Mouse (Mus musculus) intestine, embryonic 15.5 days (tissue): ENCODE measurements at regions not wholly inside any gene's neighbourhood (a gene's known extent, or its start where the extent isn't known, plus 50 kb on each side); places are given as distances from the start of the nearest gene placed in this dataset.

Experiments used
- ATAC-seq: fragments of 200-750 bp; cut with Nextera tagmentation; 2 replicates; pipeline ENCODE4 v1.8.0; 2017; ENCODE audit warnings: moderate TSS enrichment, moderate library complexity
- H3K27ac ChIP-seq: fragments of 300-500 bp; sonication (generic); 2 replicates; pipeline ENCODE4 v1.5.1; 2015; ENCODE audit warnings: mild to moderate bottlenecking, inconsistent platforms
- H3K27me3 ChIP-seq: fragments of 300-500 bp; sonication (generic); replicated peaks from 2 replicates; pipeline ENCODE4 v1.6.1; 2015; ENCODE audit warnings: inconsistent platforms
- H3K36me3 ChIP-seq: fragments of 300-500 bp; sonication (generic); 2 replicates; pipeline ENCODE4 v1.6.1; 2015; ENCODE audit warnings: inconsistent platforms
- H3K4me1 ChIP-seq: fragments of 300-500 bp; sonication (generic); replicated peaks from 2 replicates; pipeline ENCODE4 v1.6.1; 2015; ENCODE audit warnings: inconsistent platforms
- H3K4me2 ChIP-seq: fragments of 300-500 bp; sonication (generic); replicated peaks from 2 replicates; pipeline ENCODE4 v1.6.1; 2015; ENCODE audit warnings: mild to moderate bottlenecking, inconsistent platforms
- H3K4me3 ChIP-seq: fragments of 300-500 bp; sonication (generic); replicated peaks from 2 replicates; pipeline ENCODE4 v1.5.1; 2015; ENCODE audit warnings: inconsistent platforms
- H3K9ac ChIP-seq: fragments of 300-500 bp; sonication (generic); 2 replicates; pipeline ENCODE4 v1.6.1; 2015; ENCODE audit warnings: inconsistent platforms
- H3K9me3 ChIP-seq: fragments of 300-500 bp; sonication (generic); 2 replicates; pipeline ENCODE4 v1.6.1; 2016; ENCODE audit warnings: inconsistent platforms
- WGBS: fragments of 180-500 bp; shearing (Covaris S2); methylation state at CpG from one replicate; pipeline ENCODE4 v1.1.7; 2015; 5-methylcytosine and 5-hydroxymethylcytosine counted together

DNA sequence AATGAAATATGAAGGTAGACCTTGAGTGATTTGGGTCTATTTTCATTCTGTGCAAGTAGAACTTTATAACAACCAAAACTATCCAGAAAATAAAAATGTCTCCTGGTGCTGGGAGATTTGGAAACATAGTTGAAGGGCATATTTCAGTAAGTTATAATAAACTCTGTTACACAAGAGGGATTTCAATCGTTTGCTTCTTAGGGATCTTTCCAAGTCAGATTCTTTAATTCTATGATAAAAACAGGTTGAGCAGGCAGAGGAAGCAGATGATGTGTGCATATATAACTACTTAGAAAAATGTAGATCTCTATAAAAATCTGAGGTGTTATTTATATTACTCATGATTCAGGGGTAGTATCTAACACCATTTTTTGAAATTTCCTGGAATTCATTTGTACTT lies 498.3 kb downstream of the Lmo4 start:
- no peak overlapping the region for H3K4me3 ChIP-seq
- no peaks in the 10 kb centered on the region for H3K36me3 ChIP-seq
- H3K4me1 ChIP-seq: no peaks in the 10 kb centered on the region
- no peak overlapping the region for H3K9ac ChIP-seq
- no peak overlapping the region for H3K4me2 ChIP-seq
- no peaks in the 10 kb centered on the region for H3K9me3 ChIP-seq
- H3K27ac ChIP-seq: no peak overlapping the region
- 77% methylated on average over 1 of the region's 1 CpGs for WGBS
- no peak for ATAC-seq
- no peaks in the 10 kb centered on the region for H3K27me3 ChIP-seq

DNA sequence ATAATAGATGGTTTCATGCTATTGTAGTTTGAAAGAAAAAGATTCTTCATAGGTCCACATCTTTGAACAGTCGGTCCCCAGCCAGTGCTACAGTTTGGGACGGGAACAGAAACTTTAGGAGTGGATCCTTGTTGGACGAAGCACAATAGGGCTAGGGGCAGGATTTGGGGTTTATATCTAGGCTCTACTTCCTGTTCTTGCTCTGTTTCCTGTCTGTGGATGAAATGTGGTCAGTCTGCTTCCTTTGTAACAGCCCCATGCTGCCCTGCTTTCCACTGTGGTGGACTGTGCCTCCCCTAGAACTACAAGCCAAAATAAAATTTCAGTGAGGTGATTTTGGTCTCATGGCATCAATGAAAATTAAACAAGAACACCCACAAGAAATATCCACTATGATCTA lies 510.2 kb downstream of the Lmo4 start:
- Histone ChIP-seq H3K27ac (no peak overlapping the region), H3K9me3 (no peaks in the 10 kb centered on the region), H3K27me3 (no peaks in the 10 kb centered on the region), H3K9ac (no peak overlapping the region), H3K4me1 (no peaks in the 10 kb centered on the region), H3K36me3 (no peaks in the 10 kb centered on the region), H3K4me2 (no peak overlapping the region), H3K4me3 (no peak overlapping the region)
- no peak for ATAC-seq
- WGBS: 86% methylated on average over 3 of the region's 3 CpGs

DNA sequence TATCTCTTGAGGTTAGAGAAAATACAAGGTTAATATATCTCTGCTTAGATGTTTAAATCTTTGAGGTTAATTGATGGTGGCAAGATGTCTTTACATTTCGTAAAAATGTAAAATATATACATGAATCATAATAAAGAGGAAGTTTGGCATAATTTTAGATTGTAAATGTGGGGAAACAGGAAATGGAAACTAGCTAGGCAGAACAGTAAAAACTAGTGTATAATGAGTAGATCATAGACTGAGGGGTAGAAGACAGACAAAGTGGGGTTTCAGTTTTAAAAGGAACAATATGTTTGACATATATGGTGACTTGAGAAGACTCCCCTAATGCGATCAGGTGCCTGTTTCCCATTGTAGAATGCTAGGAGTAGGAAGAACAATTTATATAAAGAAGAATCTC lies 519.3 kb downstream of the Lmo4 start:
- no peaks in the 10 kb centered on the region for H3K36me3 ChIP-seq
- WGBS: 79% methylated on average over 2 of the region's 2 CpGs
- no peaks in the 10 kb centered on the region for H3K9me3 ChIP-seq
- H3K27ac ChIP-seq: no peak overlapping the region
- H3K27me3 ChIP-seq: no peaks in the 10 kb centered on the region
- no peak overlapping the region for H3K9ac ChIP-seq
- no peak for ATAC-seq
- H3K4me1 ChIP-seq: no peaks in the 10 kb centered on the region
- no peak overlapping the region for H3K4me2 ChIP-seq
- no peak overlapping the region for H3K4me3 ChIP-seq

DNA sequence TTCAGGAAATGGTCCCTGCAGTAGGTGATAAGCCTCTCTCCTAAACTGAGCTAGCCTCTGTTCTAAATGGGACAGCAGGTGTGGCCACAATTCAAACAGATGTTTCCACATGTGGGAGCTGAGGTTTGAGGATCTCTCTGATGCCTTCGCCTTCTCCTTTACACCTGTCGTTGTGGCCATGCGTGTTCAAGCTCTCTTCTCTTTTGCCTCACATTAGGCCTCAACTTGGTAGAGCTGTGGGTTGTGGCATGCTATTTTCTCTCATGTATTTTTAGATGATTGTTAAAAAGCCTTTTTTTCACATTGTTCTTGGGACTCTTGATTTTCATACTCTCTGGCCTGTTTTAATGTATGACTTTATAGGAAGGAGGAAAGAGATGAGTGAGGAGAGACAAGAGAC lies 526.8 kb downstream of the Lmo4 start:
- H3K27me3 ChIP-seq: no peaks in the 10 kb centered on the region
- H3K36me3 ChIP-seq: no peaks in the 10 kb centered on the region
- 95% methylated on average over 3 of the region's 3 CpGs for WGBS
- H3K9ac ChIP-seq: no peak overlapping the region
- no peak overlapping the region for H3K4me2 ChIP-seq
- no peak overlapping the region for H3K27ac ChIP-seq
- H3K4me3 ChIP-seq: no peak overlapping the region
- H3K4me1 ChIP-seq: no peaks in the 10 kb centered on the region
- ATAC-seq: no peak
- H3K9me3 ChIP-seq: no peaks in the 10 kb centered on the region

DNA sequence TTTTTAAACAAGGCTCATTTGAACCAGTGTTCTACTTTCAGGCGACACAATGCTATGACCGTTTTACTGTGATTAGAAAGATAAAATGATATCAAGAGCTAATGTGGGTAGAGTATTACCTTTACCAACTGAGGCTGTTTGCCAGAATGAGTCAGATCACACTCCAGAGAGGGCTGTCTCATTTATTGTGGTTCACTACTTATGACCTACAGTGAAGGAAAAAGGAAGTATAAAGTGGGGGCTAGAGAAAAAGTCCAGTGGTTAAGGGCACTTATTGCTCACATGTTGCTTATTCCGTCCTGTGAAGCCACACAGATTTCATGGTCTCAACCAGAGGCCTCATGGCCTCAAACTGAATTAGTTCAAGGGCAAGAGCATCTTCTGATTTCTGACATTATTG lies 530.2 kb downstream of the Lmo4 start:
- Histone ChIP-seq H3K9me3 (no peaks in the 10 kb centered on the region), H3K36me3 (no peaks in the 10 kb centered on the region), H3K27me3 (no peaks in the 10 kb centered on the region), H3K4me2 (no peak overlapping the region), H3K27ac (no peak overlapping the region), H3K9ac (no peak overlapping the region), H3K4me1 (no peaks in the 10 kb centered on the region), H3K4me3 (no peak overlapping the region)
- 94% methylated on average over 3 of the region's 3 CpGs for WGBS
- no peak for ATAC-seq

DNA sequence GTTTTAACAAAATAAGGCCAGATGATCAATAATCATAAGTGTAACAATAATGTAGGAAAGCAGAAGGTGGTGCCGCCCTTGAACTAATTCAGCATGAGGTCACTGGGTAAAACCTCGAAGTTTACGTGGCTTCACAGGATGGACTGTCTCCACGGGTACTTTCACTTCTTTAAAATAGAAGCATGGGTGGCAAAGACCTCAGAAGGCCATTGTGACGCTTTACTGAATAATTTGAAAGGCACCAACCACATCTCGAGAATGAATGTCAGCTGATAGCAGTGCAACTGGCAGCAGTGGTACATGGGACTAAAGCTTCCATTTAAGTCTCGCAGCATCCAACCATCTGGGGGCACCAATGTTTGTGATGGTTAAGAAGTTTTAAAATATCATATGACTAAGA lies 530.6 kb downstream of the Lmo4 start:
- no peak overlapping the region for H3K9ac ChIP-seq
- 90% methylated on average over 7 of the region's 7 CpGs for WGBS

DNA sequence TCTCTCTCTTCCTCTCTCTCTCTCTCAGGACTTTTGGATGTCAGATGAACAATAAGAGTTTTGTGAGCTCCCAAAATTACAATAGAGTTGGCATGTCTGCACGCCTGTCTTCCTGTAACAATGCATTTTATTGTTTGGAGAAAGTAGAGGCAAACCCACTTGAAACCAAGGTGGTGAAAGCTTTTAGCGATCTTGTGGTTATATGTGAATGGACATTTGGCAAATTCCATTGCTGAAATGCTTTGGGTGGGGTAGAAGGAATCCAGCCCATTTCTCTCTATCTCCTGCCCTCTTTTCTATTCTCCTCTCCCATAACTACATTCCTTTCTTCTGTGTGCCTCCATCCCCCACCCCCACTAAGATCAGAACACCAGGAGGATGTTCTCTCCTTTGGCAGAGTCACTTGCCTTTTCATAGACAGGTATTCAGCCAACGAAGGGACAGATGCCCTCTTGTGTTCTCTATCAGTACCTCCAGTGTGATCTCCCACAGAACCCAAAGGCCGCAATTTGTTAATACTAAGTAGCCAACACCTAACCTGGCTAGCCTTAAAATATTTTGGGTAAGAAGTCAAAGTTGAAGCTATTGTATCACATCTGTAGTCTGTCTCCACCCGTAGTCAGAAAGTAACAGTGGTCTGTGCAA lies 542.9 kb downstream of the Lmo4 start:
- Histone ChIP-seq H3K9me3 (no peaks in the 10 kb centered on the region), H3K27ac (no peak overlapping the region), H3K4me1 (0 out of 2 replicates have a peak, but pooled peaks cover 4% of the 10 kb centered on the region), H3K9ac (no peak overlapping the region), H3K27me3 (no peaks in the 10 kb centered on the region), H3K36me3 (no peaks in the 10 kb centered on the region), H3K4me2 (no peak overlapping the region), H3K4me3 (no peak overlapping the region)
- ATAC-seq: no peak
- WGBS: 83% methylated on average over 5 of the region's 5 CpGs

More for the DNA sequence above, 530.6 kb downstream of the Lmo4 start:
- no peaks in the 10 kb centered on the region for H3K4me1 ChIP-seq
- H3K9me3 ChIP-seq: no peaks in the 10 kb centered on the region
- H3K4me3 ChIP-seq: no peak overlapping the region
- H3K36me3 ChIP-seq: no peaks in the 10 kb centered on the region
- no peaks in the 10 kb centered on the region for H3K27me3 ChIP-seq
- H3K27ac ChIP-seq: no peak overlapping the region
- no peak for ATAC-seq
- H3K4me2 ChIP-seq: no peak overlapping the region

DNA sequence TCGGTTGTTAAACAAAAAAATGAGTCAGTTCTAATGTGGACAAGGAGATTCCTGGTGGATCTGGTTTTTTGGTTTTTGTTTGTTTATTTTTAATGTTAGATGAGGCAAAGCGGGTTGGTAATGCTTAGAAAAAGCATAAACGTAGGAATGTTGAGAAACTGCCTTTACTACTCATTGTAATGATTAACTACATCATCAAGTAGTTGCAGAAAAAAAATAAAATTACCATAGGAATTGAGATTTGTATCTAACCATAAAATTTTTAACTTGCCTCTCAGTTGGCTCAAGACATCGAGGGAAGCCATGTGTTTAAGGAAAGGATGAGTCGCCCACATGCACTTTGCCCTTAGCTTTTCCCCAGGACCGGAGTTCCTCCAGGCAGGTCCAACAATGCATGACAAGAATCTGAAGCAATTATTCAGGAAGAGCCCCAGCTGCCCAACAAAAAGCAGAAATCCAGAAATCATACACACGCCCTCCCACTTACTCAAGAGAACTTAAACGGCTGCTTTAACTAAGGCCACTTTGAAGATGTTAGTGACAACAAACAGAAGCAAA lies 545.5 kb downstream of the Lmo4 start:
- H3K4me3 ChIP-seq: no peak overlapping the region

DNA sequence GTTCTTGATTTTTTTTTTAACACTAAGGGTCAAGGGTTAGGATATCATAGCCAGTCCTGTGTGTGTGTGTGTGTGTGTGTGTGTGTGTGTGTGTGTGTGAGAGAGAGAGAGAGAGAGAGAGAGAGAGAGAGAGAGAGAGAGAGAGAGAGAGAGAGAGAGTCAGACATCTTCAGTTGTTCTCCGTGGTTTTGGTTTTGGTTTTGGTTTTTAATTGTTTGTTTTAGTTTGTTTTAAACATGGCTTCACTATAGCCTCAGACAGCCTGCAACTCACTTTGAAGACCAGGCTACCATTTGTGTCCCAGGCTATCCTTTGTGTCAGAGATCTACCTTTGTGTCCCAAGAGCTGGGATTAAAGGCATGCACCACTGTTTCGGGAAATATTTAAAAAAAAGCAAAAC lies 557.8 kb downstream of the Lmo4 start:
- 83% methylated on average over 2 of the region's 2 CpGs for WGBS
- Histone ChIP-seq H3K4me3 (no peak overlapping the region), H3K4me1 (no peaks in the 10 kb centered on the region), H3K4me2 (no peak overlapping the region), H3K9me3 (no peaks in the 10 kb centered on the region), H3K9ac (no peak overlapping the region), H3K27ac (no peak overlapping the region), H3K27me3 (no peaks in the 10 kb centered on the region), H3K36me3 (no peaks in the 10 kb centered on the region)
- no peak for ATAC-seq

More for the DNA sequence above, 545.5 kb downstream of the Lmo4 start:
- no peaks in the 10 kb centered on the region for H3K9me3 ChIP-seq
- no peak overlapping the region for H3K9ac ChIP-seq
- H3K4me1 ChIP-seq: 0 out of 2 replicates have a peak, but pooled peaks cover 4% of the 10 kb centered on the region
- WGBS: 35% methylated on average over 8 of the region's 8 CpGs
- no peaks in the 10 kb centered on the region for H3K27me3 ChIP-seq
- no peaks in the 10 kb centered on the region for H3K36me3 ChIP-seq
- ATAC-seq: peak; percentile 70
- no peak overlapping the region for H3K27ac ChIP-seq
- H3K4me2 ChIP-seq: no peak overlapping the region

DNA sequence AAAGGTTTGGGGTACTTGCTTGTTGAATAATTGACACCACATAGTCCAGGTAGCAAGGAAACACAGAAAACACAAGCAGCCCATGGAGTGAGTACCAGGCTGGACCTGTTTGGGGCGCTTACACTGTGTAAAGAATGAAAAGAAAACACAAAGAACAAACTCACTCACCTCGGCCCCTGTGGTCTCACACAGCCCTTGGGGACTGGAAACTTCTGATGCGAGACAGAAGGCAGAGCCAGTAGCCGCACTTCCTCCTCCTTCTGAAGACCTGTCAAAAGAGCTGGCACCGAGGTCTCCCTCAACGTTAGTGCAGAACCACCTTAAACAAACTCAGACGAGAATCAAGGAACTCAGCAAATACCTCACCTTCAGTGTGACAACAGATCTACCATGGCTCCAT lies 558.2 kb downstream of the Lmo4 start:
- no peak for ATAC-seq
- no peak overlapping the region for H3K4me3 ChIP-seq
- no peaks in the 10 kb centered on the region for H3K27me3 ChIP-seq
- no peak overlapping the region for H3K9ac ChIP-seq
- H3K4me2 ChIP-seq: no peak overlapping the region
- H3K9me3 ChIP-seq: no peaks in the 10 kb centered on the region
- H3K36me3 ChIP-seq: no peaks in the 10 kb centered on the region
- no peak overlapping the region for H3K27ac ChIP-seq
- no peaks in the 10 kb centered on the region for H3K4me1 ChIP-seq
- 48% methylated on average over 7 of the region's 7 CpGs for WGBS

DNA sequence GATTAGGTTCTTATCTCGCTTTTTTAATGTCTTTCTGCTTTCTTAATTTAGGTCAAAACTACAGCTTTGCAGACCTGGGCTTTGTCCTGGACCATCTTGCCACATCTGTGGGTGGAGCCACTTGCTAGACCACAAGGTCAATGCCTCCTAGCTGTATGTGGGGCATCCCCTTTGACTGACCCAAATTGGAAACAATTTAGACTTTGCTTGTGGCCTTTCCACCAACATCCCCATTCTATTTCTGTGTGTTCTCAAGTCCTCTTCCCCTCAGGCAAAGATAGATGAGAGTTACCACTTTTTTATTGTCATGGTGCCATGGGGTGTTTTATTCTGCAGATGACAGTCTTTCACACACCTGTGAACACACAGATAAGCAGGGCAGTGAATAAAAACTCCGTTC lies 572.0 kb downstream of the Lmo4 start:
- H3K27ac ChIP-seq: no peak overlapping the region
- no peaks in the 10 kb centered on the region for H3K27me3 ChIP-seq
- no peak overlapping the region for H3K9ac ChIP-seq
- no peak overlapping the region for H3K4me3 ChIP-seq
- H3K36me3 ChIP-seq: no peaks in the 10 kb centered on the region
- no peak for ATAC-seq
- H3K9me3 ChIP-seq: no peaks in the 10 kb centered on the region
- no peaks in the 10 kb centered on the region for H3K4me1 ChIP-seq
- WGBS: 68% methylated on average over 2 of the region's 2 CpGs
- H3K4me2 ChIP-seq: no peak overlapping the region

DNA sequence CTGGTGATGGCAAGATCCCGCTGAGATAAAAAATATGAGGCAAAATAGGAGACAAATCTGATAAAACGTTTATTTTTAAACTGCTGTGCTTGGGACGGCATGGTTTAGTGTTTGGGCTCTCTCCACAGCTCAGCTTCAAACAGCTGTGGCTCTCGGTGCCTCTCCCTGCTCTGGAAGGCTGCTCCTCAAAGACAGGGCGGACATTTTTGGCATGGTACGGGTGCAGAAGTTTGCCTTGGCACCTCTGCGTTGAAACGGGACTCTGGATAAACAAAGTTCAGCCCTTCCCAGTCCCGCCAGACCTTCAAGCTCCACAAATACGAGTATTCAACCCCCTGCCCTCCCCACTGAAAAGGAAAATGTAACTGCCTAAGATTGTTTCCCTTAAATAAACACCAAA lies 573.8 kb downstream of the Lmo4 start:
- H3K4me2 ChIP-seq: no peak overlapping the region
- H3K36me3 ChIP-seq: no peaks in the 10 kb centered on the region
- WGBS: 49% methylated on average over 10 of the region's 10 CpGs
- H3K9ac ChIP-seq: no peak overlapping the region
- H3K27me3 ChIP-seq: no peaks in the 10 kb centered on the region
- H3K4me1 ChIP-seq: no peaks in the 10 kb centered on the region
- H3K4me3 ChIP-seq: no peak overlapping the region
- H3K9me3 ChIP-seq: no peaks in the 10 kb centered on the region
- ATAC-seq: no peak
- H3K27ac ChIP-seq: no peak overlapping the region

DNA sequence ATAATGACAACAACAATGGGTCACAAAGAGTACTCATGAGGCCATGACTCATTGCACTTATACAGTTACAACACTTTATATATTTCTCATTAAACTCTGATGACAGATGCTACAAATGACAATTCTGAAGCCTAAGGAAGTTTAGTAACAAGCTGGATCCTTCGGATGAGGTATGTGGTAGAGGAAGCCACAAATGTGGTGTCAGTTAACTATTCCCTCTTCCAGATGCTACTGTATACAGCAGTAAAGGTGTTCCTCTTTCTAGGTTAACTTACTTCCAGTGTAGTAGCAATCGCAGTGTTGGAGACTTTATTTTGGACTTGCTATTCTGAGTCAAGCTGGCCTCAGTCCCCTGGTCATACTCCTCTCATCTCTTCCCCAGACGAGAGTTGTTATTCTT lies 580.1 kb downstream of the Lmo4 start:
- Histone ChIP-seq H3K9me3 (no peaks in the 10 kb centered on the region), H3K4me3 (no peak overlapping the region), H3K27ac (no peak overlapping the region), H3K9ac (no peak overlapping the region), H3K36me3 (no peaks in the 10 kb centered on the region), H3K4me1 (no peaks in the 10 kb centered on the region), H3K27me3 (no peaks in the 10 kb centered on the region), H3K4me2 (no peak overlapping the region)
- WGBS: 81% methylated on average over 3 of the region's 3 CpGs
- ATAC-seq: no peak
